Mouse (Mus musculus): ENCODE results near the gene Slc26a8.
A peak's percentile ranks its signal among the peaks of the same experiment; 100 is the strongest.

Gene Slc26a8

DNA sequence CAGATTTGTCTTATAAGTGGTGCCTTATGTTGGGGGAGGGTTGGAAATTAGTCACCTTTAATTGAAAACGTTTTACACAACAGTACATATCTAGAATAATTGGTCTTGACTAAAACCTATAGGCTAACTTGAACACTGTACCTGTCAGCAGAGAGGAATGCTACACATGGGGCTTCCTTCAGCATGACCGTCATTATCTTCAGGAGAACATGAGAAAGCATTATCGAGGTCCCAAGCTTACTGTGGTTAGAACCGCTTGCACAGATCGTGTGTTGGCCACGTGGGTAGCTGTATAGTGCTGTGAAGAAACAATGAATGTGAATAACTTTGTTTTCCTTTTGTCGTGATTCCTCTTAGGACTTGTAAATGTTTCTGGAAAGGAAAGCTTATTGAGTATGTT, 9.8 kb upstream of the Slc26a8 start:
- DNase-seq (ENCODE audit: inconsistent ontology term) = no peak

DNA sequence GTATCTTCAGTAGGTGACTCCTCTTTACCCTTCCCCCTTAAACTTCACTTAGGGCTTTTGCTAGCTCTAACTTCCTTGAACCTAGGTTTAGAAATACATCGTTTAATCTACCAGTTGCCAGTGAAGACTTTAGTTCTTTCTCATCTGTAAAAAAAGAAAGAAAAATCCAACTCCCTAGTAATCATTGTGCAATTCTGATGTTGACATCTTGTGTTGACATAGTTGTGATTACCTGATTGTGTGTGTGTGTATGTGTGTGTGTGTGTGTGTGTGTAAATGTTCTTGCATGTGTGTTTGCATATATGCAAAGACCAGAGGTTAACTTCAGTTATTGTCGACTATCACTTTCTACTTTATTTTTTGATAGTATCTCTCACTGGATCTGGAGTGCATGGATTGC, 8.6 kb upstream of the Slc26a8 start:
- DNase-seq (ENCODE audit: inconsistent ontology term) = no peak

DNA sequence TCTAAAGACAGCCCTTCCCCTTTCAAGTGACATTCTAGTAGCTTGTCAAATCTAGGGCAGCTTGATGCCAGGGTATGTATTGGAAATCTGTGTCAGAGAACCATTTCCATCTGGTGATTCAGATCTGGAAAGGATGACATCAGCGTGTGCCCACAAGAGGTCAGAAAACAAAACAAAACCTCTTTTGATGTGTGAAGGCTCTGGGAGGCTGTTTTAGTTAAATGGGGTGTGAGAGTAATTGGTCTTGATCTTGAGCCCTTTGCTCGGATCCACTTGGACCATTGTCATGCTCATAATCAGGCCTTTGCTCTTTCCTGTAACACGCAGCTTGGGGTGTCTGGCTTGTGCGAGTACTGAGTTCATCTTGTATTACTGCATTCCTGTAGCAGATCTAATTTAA, 8.2 kb upstream of the Slc26a8 start:
- peak; percentile 89 for DNase-seq (ENCODE audit: inconsistent ontology term)

DNA sequence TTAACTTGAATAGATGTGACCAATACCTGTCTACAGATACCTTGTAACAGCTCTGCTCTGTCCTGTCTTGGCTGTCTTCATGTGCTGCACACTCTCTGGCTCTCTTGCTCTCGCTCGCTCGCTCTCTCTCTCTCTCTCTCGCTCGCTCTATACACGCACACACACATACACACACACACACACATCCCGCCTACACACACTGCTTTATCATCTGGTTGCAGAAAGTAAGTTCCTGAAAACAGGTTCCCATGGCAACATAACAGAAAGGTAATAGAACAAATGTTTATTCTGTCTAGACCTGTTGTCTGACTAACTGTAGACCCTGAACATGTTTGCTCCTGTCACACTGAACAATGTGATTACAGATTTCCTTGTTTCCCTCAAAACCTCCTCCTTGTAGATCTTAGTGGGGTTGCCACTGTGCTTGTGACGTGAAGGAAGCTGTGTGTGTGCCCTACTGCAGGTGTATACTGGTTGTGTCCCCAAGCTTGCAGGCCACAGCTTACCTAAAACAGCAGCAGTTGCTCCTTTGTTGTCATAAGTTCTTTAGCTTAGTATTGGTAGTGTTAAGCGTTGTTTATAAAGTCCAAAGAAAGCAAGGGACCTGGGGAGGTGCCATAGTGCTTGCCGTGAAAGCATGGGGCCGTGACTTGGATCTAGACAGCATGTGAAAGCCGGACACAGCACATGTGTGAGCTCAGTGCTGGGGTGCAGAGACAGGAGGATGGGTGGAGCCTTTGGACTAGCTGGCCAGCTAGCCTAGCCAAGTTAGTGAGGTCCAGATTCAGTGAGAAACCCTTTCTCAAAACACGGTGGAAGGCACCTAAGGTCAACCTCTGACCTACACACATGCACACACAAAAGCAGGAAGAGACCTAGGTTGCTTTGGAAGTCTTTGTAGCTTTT, 7.5 kb upstream of the Slc26a8 start:
- DNase-seq (ENCODE audit: inconsistent ontology term) = no peak

DNA sequence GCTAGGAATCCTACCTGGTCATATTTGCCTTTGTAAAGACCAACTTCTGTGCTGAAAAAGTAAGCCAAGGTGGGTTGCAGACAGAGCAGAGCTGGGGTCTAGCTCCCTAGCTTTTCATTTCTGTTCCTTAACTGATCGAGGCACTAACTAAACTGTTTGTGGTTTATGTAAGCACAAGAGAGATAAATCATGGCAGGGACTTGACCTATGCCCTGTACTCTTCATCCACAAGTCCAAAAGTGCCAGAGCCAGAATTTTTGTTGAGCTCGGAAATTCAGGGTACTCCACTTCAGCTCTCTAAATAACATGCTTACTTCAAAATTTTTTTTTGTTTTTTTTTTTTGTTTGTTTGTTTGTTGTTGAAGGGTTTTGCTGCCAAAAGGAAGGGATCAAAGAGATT, 6.6 kb upstream of the Slc26a8 start:
- no peak for DNase-seq (ENCODE audit: inconsistent ontology term)

DNA sequence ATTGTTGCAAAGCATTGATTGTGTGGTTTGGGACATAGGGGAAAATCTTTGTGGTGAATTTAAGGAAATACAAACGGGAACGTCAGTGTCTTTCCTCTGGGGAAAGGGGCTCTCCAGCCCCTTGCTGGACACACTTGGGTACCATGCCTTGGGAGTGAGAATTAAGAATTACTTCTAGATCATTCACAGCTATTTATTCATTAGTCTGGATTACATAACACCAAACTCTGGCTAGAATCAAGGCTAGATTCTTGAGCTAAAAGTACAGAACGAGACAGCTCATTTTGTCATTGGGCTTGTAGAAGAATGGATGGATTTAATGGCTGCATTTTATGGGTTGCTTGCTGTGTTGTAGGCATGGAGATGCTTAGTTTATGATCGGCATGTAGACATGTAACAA, 4.8 kb upstream of the Slc26a8 start:
- no peak for DNase-seq (ENCODE audit: inconsistent ontology term)

DNA sequence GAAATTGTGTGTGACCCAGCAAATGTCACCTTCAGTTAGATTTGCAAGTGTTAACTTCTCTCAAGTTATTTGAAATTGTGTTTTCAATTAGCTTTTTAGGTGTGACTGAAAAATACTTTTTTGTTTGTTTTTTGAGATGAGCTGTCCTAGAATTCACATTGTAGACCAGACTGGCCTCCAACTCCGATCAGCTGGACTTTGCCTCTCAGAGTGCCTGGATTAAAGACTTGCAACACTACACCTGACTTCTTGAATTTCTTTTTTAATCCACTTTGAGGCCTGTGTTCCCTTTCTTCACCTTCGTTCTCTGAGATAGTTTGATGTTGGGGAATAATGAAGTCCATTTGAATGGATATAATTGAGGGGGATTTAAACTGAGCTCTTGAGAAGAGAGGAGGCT, 4.0 kb upstream of the Slc26a8 start:
- no peak for DNase-seq (ENCODE audit: inconsistent ontology term)

DNA sequence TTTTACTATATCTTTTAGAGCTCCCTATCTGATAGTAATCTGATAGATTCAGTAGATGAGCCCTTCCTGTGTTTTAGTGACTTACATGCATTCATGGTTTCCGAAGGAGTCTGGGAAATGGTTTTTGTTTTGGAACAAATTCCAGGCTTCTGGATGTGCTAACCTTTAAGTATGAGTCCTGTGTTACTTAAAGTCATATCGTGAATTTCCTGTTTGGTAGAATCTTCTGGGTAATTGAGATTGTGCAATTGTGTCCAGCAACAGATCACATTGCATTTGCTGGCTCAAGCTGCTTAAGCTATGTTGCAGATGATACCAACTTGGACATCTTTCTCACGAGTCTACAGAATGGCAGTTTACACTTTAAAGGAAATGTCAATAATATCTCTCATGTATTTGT, 3.1 kb upstream of the Slc26a8 start:
- DNase-seq (ENCODE audit: inconsistent ontology term) = no peak

DNA sequence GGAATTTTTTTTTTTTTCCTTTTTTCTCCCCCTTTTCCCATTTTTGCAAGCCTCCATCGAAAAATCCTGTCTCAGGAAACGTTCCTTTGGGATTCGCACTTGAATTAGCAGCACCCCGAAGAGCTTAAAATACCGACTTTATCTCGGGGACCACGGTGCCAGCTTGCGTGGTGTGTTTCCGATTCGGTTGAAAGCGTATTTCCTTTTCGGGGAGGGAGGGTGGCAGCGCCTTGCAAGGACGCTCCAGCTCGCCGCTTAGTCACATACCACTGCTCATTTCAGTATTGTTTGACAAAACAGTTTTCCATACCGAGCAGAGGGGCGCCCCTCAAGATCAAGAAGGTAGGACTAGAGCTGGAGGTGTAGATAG, 2.3 kb upstream of the Slc26a8 start:
- peak; percentile 62 for DNase-seq (ENCODE audit: inconsistent ontology term)

DNA sequence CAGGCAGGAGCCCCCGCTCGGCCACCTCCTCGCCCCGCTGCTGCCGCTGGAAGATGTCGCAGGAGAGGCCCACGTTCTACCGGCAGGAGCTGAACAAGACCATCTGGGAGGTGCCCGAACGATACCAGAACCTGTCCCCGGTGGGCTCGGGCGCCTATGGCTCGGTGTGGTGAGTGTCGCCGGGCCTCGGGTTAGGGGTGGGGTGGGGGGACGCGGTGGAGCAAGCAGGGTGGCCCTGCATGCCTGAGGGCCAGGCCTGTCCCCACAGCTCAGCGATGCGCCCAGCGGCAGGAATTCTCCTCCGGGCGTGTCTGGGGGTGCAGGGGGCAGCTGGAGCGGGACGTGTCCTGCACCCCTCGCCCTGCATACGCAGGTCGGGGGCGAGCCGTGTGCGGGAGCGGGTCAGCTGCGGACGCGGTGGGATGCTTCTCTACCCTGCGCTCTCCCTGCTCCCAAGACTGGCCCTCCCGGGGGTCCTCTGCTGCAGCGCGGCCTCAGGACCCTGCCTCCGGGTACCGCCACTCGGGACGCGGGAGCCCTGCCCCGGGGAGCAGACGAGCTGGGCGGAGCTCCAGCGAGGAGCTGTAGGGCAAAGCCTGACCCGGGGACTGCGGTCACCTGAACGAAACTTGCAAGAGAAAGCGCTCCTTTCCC, 1.8 kb upstream of the Slc26a8 start:
- DNase-seq (ENCODE audit: inconsistent ontology term) = peak; percentile 65

DNA sequence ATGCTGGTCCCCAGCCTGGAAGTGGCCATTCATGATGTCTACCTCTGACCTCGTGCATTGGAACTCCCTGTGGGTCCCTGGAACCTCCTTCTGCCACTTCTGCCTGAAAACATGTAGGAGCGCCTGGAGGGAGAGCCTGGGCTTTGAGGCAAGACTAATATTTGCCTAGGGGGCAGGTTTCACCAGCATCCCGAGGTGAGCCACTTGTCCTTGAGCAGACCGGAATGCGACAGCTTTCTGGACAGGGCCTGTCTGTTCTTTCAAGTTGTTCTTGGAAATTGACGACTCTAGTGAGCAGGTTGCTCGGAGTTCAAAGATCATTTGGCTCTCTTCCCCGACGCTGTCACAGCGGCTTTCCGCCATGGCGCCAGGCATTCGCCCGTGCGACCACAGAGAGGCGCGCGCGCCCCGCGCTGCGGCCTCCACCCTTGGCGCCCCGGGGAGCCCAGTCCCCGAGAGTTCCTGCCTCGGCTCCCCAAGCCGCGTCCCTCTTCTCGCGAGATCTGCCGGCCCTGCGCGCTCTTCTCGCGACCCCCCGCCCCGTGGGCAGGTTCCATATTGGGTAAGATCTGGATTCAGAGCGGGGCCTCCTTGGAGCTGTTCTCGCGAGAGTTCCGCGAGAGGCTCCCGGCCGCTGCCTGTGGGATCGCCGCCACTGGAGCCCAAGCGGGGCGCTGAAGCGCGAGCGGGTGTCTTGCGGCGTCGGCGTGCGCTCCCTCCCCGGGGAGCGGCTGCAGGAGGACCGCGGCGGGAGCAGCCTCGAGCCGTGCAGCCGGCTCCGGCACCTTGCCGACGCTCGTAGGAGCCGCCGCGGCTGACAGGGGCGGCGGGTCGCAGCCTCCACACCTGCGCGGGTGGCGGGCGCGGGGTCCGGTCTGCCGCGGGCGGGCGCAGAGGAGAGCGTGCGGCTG, 998 bp upstream of the Slc26a8 start, which contains the start of gene Mapk14:
Gene Mapk14, plus strand, starts transcription at position 554 of the 911 bp plus-strand sequence.
- peak; percentile 100 for DNase-seq (ENCODE audit: inconsistent ontology term)

DNA sequence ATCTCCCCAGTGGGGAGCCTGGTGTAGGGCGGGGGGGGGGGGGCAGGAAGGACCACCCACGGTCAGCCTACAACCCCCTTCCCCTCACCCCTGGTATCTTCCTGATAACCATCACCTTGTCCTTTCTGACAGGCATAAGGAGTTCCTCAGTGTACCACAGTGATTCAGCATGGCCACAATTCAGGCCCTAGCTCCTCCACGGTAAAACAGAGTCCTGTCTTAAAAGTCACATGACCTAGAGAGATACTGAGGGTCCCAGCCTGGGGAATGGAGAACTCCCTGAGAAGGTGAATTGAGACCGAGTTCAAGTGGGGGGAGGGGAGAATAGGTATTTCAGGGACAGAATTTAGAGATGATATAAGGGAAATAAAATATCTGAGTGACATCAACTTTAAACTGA, 2.7 kb downstream of the Slc26a8 start:
- no peak for DNase-seq (ENCODE audit: inconsistent ontology term)

DNA sequence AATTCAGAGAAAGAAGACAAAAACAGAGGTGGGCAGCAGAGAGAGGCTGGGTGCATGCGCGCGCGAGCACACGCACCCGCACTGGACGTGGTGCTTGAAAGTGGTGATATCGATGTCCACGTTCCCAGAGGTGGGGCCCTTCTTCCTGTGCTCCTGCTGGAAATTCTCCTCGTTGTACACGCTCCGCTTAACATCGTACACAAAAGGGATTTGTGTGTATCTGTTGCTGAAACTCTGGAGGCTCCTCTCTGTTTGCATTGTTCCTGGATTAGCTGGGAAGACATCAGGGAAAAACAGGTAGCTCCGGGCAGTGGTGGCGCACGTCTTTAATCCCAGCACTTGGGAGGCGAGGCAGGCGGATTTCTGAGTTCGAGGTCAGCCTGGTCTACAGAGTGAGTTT, 5.4 kb downstream of the Slc26a8 start:
- DNase-seq (ENCODE audit: inconsistent ontology term) = no peak

DNA sequence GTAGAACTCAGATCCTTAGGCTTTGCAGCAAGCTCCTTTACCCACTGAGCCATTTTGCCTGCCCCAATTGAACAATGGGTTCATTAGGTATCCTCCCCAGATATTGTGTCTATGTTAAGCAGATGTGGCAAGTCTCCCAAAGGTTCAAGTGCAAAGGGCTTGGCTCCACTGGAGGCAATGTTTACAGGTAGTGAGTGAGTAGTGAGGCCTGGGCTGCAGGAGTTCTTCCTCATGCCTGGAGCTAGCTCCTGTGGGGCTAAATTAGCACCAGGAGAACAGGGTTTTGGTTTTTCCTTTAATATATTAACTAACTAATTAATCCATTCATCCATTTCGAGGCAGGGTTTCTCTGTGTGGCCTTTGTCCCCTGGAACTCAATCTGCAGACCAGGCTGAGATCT, 6.4 kb downstream of the Slc26a8 start:
- no peak for DNase-seq (ENCODE audit: inconsistent ontology term)

DNA sequence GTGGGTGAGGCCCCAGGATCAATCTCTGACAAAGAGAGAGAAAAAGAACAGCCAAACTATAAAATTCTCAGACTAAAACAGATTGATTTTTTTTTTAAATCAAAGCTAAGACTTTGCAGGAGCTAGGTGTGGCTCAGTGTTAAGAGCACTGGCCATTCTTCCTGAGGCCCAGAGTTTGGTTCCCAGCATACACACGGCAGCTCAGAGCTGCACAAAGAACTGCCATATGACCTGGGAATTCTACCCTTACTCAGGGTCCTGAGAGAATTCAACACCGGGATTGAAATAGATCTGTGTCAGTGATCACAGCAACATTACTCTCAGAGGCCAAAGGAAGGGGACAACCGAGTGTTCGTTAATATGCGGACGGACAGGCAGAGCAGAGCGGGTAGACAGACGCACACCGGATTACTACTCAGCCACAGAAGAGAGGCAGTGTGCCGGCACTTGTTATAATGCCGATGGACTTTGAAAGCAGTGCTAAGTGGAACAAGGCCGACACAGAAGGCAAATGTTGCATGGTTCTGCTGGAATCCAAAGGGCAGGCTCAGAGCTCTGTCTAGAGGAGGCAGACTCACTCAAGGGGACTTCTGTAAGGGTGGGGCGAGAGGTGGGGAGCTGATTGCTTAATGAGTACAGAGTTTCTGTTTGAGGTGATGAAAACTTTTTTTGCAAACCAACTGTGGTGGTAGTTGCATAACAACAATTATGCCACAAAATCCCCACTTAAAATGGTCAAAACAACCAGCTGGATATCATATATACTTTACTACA, 7.5 kb downstream of the Slc26a8 start:
- DNase-seq (ENCODE audit: inconsistent ontology term) = no peak

DNA sequence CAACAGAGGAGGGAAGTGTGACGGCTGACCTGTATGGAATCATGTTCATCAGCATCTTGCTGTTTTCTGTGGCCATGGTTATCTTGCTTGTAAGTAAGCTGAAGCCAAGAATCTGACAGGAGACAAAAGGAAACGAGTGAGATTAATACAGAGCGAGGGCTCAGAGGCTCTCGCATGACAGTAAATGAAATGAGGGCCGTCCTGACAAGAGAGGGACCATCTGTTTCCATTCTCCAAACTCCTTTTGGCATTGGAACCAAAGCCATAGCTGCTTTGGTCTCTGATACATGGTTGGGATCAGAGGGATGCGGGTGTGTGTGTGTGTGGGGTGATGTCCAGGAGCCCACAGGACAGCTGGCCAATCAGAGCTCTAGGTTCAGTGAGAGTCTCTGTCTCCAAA, 30.5 kb downstream of the Slc26a8 start:
- no peak for DNase-seq (ENCODE audit: inconsistent ontology term)

DNA sequence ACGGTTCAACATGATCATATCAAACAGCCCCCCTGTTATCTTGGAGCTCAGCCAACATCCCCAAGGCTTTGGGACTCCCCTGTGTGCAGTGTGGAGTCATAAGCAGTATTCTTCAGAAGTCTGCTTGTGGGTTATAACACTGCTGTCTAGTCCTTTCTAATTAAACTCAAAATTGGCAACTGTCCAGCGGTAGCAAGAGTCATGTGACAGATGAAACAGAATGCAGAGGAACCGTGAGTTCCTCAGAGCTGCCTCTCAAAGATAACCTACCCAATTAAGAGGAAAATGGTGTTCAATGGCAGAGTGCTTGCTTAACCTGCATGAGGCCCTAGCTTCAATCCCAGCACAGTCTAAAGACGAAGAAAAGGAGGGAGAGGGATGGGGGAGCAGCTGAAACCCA, 32.1 kb downstream of the Slc26a8 start:
- DNase-seq (ENCODE audit: inconsistent ontology term) = peak; percentile 13

DNA sequence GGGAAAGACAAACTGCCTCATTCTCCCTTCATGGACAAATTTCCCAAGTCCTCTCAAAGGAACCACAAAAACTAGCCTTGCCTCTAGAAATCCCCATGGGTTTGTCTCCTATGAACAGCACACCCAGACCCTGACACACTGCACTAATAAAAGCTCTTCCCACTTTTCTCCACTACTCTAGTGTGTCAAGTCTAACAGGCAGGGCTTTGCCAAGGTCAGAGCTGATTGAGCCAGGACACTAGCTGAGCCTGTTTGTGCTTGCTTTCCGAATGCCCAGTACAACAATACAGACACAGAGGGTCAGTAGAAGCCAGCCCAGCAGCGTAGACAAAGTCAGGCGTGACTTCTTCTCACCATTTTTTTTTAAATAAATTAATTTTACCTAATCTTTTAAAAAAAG, 39.8 kb downstream of the Slc26a8 start:
- no peak for DNase-seq (ENCODE audit: inconsistent ontology term)

DNA sequence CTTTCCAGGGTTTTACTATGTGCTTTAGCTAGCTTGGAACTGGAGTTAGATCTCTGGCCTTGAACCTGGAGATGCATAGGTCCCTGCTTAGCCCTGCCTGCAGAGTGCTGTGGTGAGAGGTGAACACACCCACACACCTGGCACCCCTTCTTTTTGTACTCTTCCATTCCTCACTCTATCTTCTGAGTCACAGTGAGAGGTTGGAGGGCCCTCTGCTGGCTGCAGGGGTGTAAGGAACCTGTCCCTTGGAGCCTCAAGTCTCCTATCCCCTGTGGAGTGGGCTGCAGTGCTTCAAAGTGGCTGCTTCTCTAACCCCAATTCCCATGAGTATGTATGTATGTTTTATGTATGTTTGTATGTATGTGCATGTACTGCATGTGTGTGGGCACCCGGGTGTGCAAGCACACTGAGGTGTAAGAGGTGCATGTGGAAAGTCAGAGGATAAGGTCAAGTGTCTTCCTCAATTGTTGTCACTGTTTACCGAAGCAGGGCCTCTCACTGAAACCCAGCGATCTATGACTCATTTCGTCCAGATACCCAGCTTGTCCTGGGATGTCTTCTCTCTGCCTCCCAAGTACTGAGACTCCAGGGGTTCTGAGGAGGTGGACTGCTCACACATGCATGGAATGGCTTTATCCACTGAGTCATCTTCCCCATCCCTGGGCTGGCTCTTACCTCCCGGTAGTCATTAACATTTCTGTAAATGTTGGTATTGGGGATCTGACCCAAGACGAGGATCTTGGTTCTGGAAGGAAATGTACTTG, 41.2 kb downstream of the Slc26a8 start:
- peak; percentile 31 for DNase-seq (ENCODE audit: inconsistent ontology term)

DNA sequence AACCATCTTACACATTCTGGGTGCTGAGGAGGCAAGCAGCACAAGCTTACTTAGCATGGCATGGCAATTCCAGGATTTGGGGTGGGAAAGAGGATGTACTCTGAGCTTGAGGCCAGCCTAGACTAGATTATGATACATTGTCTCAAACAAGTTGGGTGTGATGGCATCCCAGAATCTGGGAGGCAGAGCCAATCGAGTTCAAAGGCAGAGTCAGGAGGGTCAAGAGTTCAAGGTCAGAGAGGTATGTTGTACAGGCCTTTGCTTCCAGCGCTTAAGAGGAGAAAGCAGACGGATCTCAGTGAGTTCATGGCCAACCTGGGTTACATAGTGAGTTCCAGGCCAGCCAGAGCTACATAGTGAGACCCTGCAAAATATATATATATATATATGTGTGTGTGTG, 43.8 kb downstream of the Slc26a8 start:
- DNase-seq (ENCODE audit: inconsistent ontology term) = no peak

DNA sequence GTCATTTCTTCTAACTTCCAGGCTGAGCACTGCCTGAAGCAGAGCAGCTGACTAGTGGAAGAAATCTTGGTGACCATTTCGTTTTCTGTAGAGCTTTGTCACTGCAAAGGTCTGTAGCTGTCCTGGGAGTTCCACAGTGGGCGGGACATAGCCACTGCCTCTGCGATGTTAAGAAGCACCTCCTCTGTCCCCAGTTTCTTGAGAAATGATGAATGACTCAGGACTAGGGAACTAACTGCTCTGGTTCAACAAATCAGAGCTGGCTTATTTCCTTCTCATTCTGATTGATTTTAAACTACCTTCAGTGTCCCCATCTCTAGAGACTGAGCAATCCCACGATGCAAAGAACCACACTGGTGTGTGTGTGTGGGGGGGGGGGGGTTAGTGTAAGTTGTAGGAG, 45.9 kb downstream of the Slc26a8 start:
- DNase-seq (ENCODE audit: inconsistent ontology term) = no peak
